Mouse (Mus musculus) megakaryocyte, embryonic 14.5 days (primary cell): ENCODE measurements around the gene Proser3. TPM values are rescaled to one million over a fixed set of nuclear protein-coding genes. Genes with fewer than 3 reads are reported as not detected.

Experiments
- H3K27me3 ChIP-seq: replicated peaks from 2 replicates; pipeline ENCODE3; 2012; ENCODE audit warnings: inconsistent platforms
- H3K36me3 ChIP-seq: replicated peaks from 2 replicates; pipeline ENCODE3; 2012; ENCODE audit warnings: low read length, inconsistent platforms, mixed read lengths
- H3K4me1 ChIP-seq: 2 replicates; pipeline ENCODE4 v1.6.1; 2012; ENCODE audit warnings: inconsistent platforms
- H3K4me3 ChIP-seq: replicated peaks from 2 replicates; pipeline ENCODE3; 2012; ENCODE audit warnings: moderate library complexity, mild to moderate bottlenecking, inconsistent platforms
- H3K9me3 ChIP-seq: 2 replicates; pipeline ENCODE4 v1.6.1; 2012; ENCODE audit warnings: inconsistent platforms
- FLI1 ChIP-seq: IDR thresholded peaks from 2 replicates; pipeline ENCODE4 v1.6.1; 2012; ENCODE audit warnings: low read length, inconsistent platforms, mixed read lengths
- GATA1 ChIP-seq: IDR thresholded peaks from 3 replicates; pipeline ENCODE4 v1.6.1; 2012; ENCODE audit warnings: mixed read lengths, low read length, inconsistent platforms, borderline replicate concordance
- polyA plus RNA-seq: library from polyadenylated mRNA; stranded (reverse); fragments of >175 nt; gene quantifications from 2 replicates; pipeline ENCODE4 v1.2.3, GENCODE M21; 2012; ENCODE audit warnings: low replicate concordance; ENCODE audit not compliant: insufficient read depth

Proser3 gene
- polyA plus RNA-seq, 1 experiment = 11.6 TPM

GRCm38 (mm10) chr7:30551445-30552101 is 526 bp downstream of the Proser3 start:
- Histone ChIP-seq H3K4me3 (peak overlapping the region; percentile 94), H3K36me3 (peaks cover 60% of the 10 kb centered on the region), H3K4me1 (peaks cover 43% of the 10 kb centered on the region), H3K9me3 (no peaks in the 10 kb centered on the region), H3K27me3 (no peaks in the 10 kb centered on the region)
- no peak for TF ChIP-seq GATA1
- TF ChIP-seq FLI1 = no peak

DNA sequence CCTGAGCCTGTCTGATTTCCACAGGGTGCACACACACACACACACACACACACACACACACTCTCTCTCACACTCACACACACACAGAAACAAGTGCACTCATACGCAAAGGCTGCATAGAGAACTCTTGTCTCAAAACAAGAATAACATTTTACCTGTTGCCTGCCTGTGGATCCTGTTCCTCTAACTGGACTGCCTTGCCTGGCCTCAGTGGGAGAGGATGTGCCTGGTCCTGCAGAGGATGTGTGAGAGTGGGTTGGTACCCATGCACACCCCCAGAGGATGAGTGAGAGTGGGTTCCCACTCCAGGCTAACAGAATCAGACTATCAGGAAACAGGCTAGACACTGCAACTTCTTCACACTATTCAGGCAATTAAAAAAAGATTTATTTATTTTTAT is 1.5 kb downstream of the Proser3 start:
- H3K4me1 ChIP-seq = peaks cover 38% of the 10 kb centered on the region
- TF ChIP-seq GATA1 (no peak), FLI1 (no peak)
- no peaks in the 10 kb centered on the region for H3K27me3 ChIP-seq
- peaks cover 59% of the 10 kb centered on the region for H3K36me3 ChIP-seq
- peak overlapping the region; percentile 5 for H3K4me3 ChIP-seq
- H3K9me3 ChIP-seq = no peaks in the 10 kb centered on the region

GRCm38 (mm10) chr7:30549880-30550279 is 2.2 kb downstream of the Proser3 start:
- Histone ChIP-seq H3K4me1 (peaks cover 38% of the 10 kb centered on the region), H3K4me3 (no peak overlapping the region), H3K9me3 (no peaks in the 10 kb centered on the region), H3K27me3 (no peaks in the 10 kb centered on the region), H3K36me3 (peaks cover 54% of the 10 kb centered on the region)
- no peak for TF ChIP-seq GATA1
- TF ChIP-seq FLI1 = no peak

- Histone ChIP-seq H3K9me3 (no peaks in the 10 kb centered on the region), H3K4me1 (no peaks in the 10 kb centered on the region; the same call in 1 of the 2 replicates), H3K36me3 (peaks cover 76% of the 10 kb centered on the region), H3K4me3 (no peak overlapping the region), H3K27me3 (no peaks in the 10 kb centered on the region)
- no peak for TF ChIP-seq FLI1
- no peak for TF ChIP-seq GATA1
These were observed 7.8 kb downstream of the Proser3 start for GRCm38 (mm10) chr7:30544327-30544726.

GRCm38 (mm10) chr7:30540572-30540971 is 11.5 kb downstream of the Proser3 start:
- H3K9me3 ChIP-seq = no peaks in the 10 kb centered on the region
- H3K36me3 ChIP-seq = peaks cover 59% of the 10 kb centered on the region
- peaks cover 4% of the 10 kb centered on the region for H3K4me1 ChIP-seq
- TF ChIP-seq FLI1 = no peak
- TF ChIP-seq GATA1 = no peak
- no peak overlapping the region for H3K4me3 ChIP-seq
- no peaks in the 10 kb centered on the region for H3K27me3 ChIP-seq

DNA sequence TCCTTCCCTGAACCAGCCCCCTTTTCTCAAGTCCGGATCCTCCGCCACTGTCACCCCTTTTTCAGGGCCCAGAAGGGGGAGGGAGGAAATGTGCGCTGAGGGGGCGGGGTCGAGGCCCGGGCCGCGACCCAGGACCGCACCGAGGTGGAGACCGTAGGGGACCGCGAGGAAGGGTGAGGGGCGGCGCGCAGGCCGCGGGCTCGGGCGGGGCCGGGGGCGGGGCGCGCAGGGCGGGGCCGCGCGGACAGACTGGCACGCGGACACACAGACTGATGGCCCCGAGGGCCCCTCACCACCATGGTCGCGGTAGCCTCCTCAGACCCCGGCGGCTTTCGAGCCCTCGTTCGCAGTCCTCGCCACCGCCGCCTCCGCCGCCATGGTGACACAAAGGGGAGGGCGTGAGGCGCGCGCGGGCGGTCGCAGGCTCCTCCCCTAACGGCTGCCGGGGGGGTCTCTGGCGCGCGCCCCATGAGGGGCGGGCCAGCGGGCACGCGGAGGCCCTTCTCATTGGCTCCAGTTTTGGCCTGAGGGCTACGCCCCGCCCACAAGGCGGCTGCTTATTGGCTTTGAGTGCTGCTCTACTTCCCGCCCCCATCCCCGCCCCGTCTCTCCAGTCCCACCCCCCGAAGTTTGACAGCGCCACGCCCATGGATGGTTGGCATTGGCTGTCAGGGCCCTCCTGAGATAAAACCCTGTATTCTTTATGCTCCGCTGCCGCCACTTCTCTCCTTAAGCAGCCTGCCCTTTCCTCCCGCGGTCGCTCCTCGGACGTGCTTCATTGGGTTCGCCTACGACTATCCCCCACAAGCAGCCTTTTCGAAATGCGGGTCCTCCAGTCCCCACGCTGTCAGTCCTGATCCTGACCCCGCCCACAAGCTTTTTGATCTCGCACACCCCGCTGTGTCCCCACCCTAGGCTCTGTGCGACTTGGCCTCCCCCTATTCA is 17.2 kb downstream of the Proser3 start, which contains the start of gene Arhgap33:
Gene Arhgap33, minus strand, starts transcription at position 428 of the 945 bp plus-strand sequence.
- peaks cover 26% of the 10 kb centered on the region for H3K4me1 ChIP-seq
- H3K27me3 ChIP-seq = no peaks in the 10 kb centered on the region
- H3K4me3 ChIP-seq = peak within 1 kb of the TSS; percentile 98
- peaks cover 54% of the 10 kb centered on the region for H3K36me3 ChIP-seq
- no peaks in the 10 kb centered on the region for H3K9me3 ChIP-seq
- no peak for TF ChIP-seq GATA1
- no peak for TF ChIP-seq FLI1

DNA sequence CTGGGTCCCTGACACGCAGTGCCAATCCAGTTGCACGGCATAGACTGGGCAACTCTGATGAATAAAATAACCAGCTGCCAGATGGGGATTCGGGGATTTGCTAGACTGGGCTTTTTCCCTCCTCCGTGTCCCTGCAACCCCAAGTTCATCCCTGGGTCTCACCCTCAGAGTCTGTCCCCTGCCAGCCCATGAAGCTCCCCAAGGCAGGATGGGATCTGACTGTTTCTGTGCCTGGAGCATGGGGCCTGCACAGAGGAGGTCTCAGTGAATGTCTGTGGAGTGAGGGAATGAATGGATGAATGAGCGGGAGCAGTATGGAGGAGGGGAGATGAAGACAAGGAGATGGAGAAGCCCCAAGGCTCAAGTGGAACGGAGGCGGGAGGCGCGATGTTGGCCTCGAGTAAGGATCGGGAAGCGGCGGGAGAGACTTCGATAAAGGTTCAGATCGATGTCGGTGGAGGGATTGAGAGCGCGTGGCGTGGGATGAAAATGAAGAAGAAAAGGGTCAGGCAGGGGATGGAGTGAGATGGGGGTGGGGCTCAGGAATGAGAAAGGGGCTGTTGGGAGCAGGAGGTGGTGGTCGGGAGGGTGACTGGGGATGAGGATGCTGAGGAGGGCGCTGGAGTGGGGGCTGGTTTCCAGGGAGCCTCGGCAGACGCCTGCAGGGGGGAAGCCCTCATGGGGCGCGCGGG is 18.0 kb downstream of the Proser3 start:
- Histone ChIP-seq H3K4me1 (peaks cover 26% of the 10 kb centered on the region), H3K4me3 (peak overlapping the region; percentile 98), H3K9me3 (no peaks in the 10 kb centered on the region), H3K36me3 (peaks cover 54% of the 10 kb centered on the region), H3K27me3 (no peaks in the 10 kb centered on the region)
- no peak for TF ChIP-seq FLI1
- TF ChIP-seq GATA1 = no peak

DNA sequence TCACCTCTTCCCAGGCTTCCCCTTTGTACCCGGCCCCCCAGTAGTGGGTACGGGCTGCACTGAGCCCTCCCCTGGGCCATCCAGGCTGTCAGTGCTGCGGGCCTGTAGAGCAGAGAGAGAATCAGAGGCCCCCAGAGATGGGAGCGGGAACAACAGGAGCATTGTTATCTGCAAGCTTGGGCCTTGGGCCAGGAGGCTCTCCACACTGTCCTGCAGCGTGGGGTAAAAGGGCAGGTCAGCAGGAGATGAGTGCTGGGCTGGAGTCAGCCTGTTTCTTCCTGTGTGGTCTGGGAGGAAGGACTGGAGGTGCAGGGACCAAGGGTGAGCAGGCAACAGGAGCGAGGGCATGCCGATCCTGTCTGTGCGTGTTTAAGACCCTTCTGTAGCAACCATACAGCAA is 19.2 kb downstream of the Proser3 start:
- H3K4me3 ChIP-seq = peak overlapping the region; percentile 40
- TF ChIP-seq FLI1 (no peak), GATA1 (no peak)
- no peaks in the 10 kb centered on the region for H3K9me3 ChIP-seq
- H3K27me3 ChIP-seq = no peaks in the 10 kb centered on the region
- H3K36me3 ChIP-seq = peaks cover 57% of the 10 kb centered on the region
- peaks cover 26% of the 10 kb centered on the region for H3K4me1 ChIP-seq

- H3K4me1 ChIP-seq = peaks cover 26% of the 10 kb centered on the region
- no peak overlapping the region for H3K4me3 ChIP-seq
- no peaks in the 10 kb centered on the region for H3K27me3 ChIP-seq
- TF ChIP-seq GATA1 (no peak), FLI1 (no peak)
- peaks cover 68% of the 10 kb centered on the region for H3K36me3 ChIP-seq
- no peaks in the 10 kb centered on the region for H3K9me3 ChIP-seq
These were observed 20.7 kb downstream of the Proser3 start for GRCm38 (mm10) chr7:30531291-30531815.
